Mouse (Mus musculus): ENCODE data around the gene Fhad1. TPM values are rescaled to one million over a fixed set of nuclear protein-coding genes. Genes with fewer than 3 reads are reported as not detected.

Fhad1 gene
- total and polyA plus RNA-seq, 3 experiments: 4.8 to 8.6 (median 5.5) TPM

DNA sequence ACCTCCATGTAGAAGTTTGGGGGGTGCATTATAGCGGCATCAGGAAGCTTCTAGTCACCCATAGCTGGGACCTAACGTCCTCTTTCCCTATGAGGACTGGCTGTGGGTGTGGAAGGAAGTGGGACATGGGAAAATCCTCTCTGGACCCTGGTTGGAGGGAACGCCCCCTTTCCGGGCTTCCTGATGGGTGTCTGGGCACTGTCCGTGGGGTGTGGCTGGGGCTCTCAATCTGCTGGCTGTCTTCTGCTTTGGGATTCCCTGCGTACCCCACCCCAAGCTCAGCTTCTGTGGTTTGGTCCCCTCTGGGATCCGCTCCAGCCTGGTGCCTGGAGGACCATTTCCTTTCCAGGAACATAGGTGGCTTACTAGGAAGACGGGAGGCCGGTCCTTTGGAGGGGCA lies 141.9 kb downstream of the Fhad1 start:
- Histone ChIP-seq H3K4me1 (ENCODE audit: control insufficient read depth in 1 of 2, insufficient read depth in 2 of 2) (peaks cover 29 to 61% of the 10 kb centered on the region in 2 experiments), H3K9me3 (replicated peaks; ENCODE audit: low read length) (no peaks in the 10 kb centered on the region), H3K9ac (ENCODE audit: insufficient read depth, low read depth) (no peak overlapping the region), H3K79me2 (replicated peaks; ENCODE audit: control insufficient read depth, extremely low read depth, insufficient read depth, poor library complexity, severe bottlenecking) (peaks cover 17% of the 10 kb centered on the region), H3K27me3 (replicated peaks) (peaks cover 8% of the 10 kb centered on the region), H3K36me3 (replicated peaks in 1 of 2; ENCODE audit: control insufficient read depth in 1 of 2, insufficient read depth in 1 of 2, low read length in 1 of 2) (peaks cover 6 to 43% of the 10 kb centered on the region in 2 experiments), H3K27ac (ENCODE audit: insufficient read depth, low read depth) (no peak overlapping the region), H3K4me3 (replicated peaks in 1 of 3; ENCODE audit: low read depth in 2 of 3, low read length in 2 of 3, poor library complexity in 1 of 3) (peak overlapping the region in 2 of 3 experiments; percentile 25 to 92), H3K4me2 (ENCODE audit: insufficient read depth, low read depth, poor library complexity, severe bottlenecking) (peak overlapping the region; percentile 58; the same call in 1 of the 2 replicates)
- no peak for TF ChIP-seq CHD2 (IDR thresholded peaks at IDR 0.05; ENCODE audit: low read length)
- TF ChIP-seq SMC3 (IDR thresholded peaks at IDR 0.05; ENCODE audit: low read depth, low read length): no peak
- TF ChIP-seq JUN (IDR thresholded peaks at IDR 0.05; ENCODE audit: insufficient read depth, low read depth, low read length): no peak
- no peak for TF ChIP-seq RAD21 (IDR thresholded peaks at IDR 0.05; ENCODE audit: low read depth, low read length)
- no peak for TF ChIP-seq MXI1 (IDR thresholded peaks at IDR 0.05; ENCODE audit: low read depth, low read length)
- no peak for TF ChIP-seq TCF12 (IDR thresholded peaks at IDR 0.05; ENCODE audit: low read depth, low read length)
- TF ChIP-seq TBP (conservative IDR thresholded peaks at IDR 0.05; ENCODE audit: low read depth, low read length): no peak
- TF ChIP-seq EP300 (IDR thresholded peaks at IDR 0.05; ENCODE audit: low read length): no peak
- no peak for TF ChIP-seq MAX (IDR thresholded peaks at IDR 0.05; ENCODE audit: low read length)
- no peak for TF ChIP-seq SIN3A (IDR thresholded peaks at IDR 0.05; ENCODE audit: low read length)
- no peak for TF ChIP-seq ETS1 (conservative IDR thresholded peaks at IDR 0.05; ENCODE audit: low read depth, low read length)
- TF ChIP-seq MAZ (IDR thresholded peaks at IDR 0.05; ENCODE audit: low read depth, low read length): no peak
- no peak for TF ChIP-seq RCOR1 (conservative IDR thresholded peaks at IDR 0.05; ENCODE audit: low read depth, low read length)
- no peak for TF ChIP-seq E2F4 (IDR thresholded peaks at IDR 0.05; ENCODE audit: insufficient replicate concordance, low read depth, low read length)
- TF ChIP-seq CHD1 (IDR thresholded peaks at IDR 0.05; ENCODE audit: low read depth, low read length): no peak
- no peak for TF ChIP-seq MAFK (IDR thresholded peaks at IDR 0.05; ENCODE audit: insufficient replicate concordance, low read length)
- in situ Hi-C loops (cut with MboI; ENCODE audit: low pct_ligation_motif_present, low pct_unique_long_range_greater_than_20kb, low sequenced_read_pairs): no loop called here
- no peak for DNase-seq (ENCODE audit: extremely low read depth)
- dilution Hi-C loops (cut with MboI; ENCODE audit: extremely low pct_ligation_motif_present, extremely low pct_unique_long_range_greater_than_20kb, low sequenced_read_pairs): no loop called here

DNA sequence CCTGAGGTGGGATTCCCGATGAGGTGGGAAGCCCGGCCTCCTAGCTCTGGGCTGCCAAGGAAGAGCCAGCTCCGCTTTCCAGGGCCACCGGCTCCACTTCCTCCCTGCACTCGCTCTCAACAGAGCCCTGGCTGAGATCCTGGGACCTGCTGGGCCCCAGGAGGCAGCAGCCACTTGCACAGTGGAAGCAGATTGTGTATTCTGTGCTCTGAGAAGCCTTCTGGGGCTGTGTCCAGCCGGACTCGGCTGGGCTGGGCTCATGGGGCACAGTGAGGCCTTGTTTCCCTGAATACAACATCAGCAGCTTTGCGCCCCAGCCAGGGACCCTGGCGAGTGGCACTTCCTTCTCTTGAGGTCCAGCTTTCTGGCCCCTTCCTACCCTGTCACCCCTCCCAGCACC lies 143.0 kb downstream of the Fhad1 start:
- Histone ChIP-seq H3K27ac (ENCODE audit: insufficient read depth, low read depth) (no peak overlapping the region), H3K79me2 (replicated peaks; ENCODE audit: control insufficient read depth, extremely low read depth, insufficient read depth, poor library complexity, severe bottlenecking) (peaks cover 17% of the 10 kb centered on the region), H3K4me3 (replicated peaks in 1 of 3; ENCODE audit: low read depth in 2 of 3, low read length in 2 of 3, poor library complexity in 1 of 3) (peak overlapping the region in 2 of 3 experiments; percentile 13 to 92), H3K4me2 (ENCODE audit: insufficient read depth, low read depth, poor library complexity, severe bottlenecking) (no peak overlapping the region), H3K4me1 (ENCODE audit: control insufficient read depth in 1 of 2, insufficient read depth in 2 of 2) (peaks cover 29 to 72% of the 10 kb centered on the region in 2 experiments), H3K9me3 (replicated peaks; ENCODE audit: low read length) (no peaks in the 10 kb centered on the region), H3K9ac (ENCODE audit: insufficient read depth, low read depth) (no peak overlapping the region), H3K36me3 (replicated peaks in 1 of 2; ENCODE audit: control insufficient read depth in 1 of 2, insufficient read depth in 1 of 2, low read length in 1 of 2) (peaks cover 8 to 54% of the 10 kb centered on the region in 2 experiments), H3K27me3 (replicated peaks) (peaks cover 5% of the 10 kb centered on the region)
- no peak for DNase-seq (ENCODE audit: extremely low read depth)
- TF ChIP-seq EP300 (IDR thresholded peaks at IDR 0.05; ENCODE audit: low read length) (no peak), TBP (conservative IDR thresholded peaks at IDR 0.05; ENCODE audit: low read depth, low read length) (no peak), KAT2A (IDR thresholded peaks at IDR 0.05; ENCODE audit: insufficient replicate concordance, low read length) (no peak), NRF1 (IDR thresholded peaks at IDR 0.05; ENCODE audit: low read depth, low read length) (no peak), IRF4 (IDR thresholded peaks at IDR 0.05; ENCODE audit: low read depth, low read length) (no peak), MXI1 (IDR thresholded peaks at IDR 0.05; ENCODE audit: low read depth, low read length) (no peak), POLR2A (IDR thresholded peaks at IDR 0.05; ENCODE audit: low read depth, low read length) (no peak), POLR2AphosphoS2 (IDR thresholded peaks at IDR 0.05; ENCODE audit: low read depth, low read length) (no peak), MEF2A (IDR thresholded peaks at IDR 0.05; ENCODE audit: borderline replicate concordance, low read depth, low read length) (no peak), CHD2 (IDR thresholded peaks at IDR 0.05; ENCODE audit: low read length) (no peak), ZC3H11A (IDR thresholded peaks at IDR 0.05; ENCODE audit: low read depth, low read length) (no peak), ETS1 (conservative IDR thresholded peaks at IDR 0.05; ENCODE audit: low read depth, low read length) (no peak), RAD21 (IDR thresholded peaks at IDR 0.05; ENCODE audit: low read depth, low read length) (no peak), USF2 (conservative IDR thresholded peaks at IDR 0.05; ENCODE audit: low read depth, low read length) (no peak), ZMIZ1 (IDR thresholded peaks at IDR 0.05; ENCODE audit: low read depth, low read length) (no peak)
- dilution Hi-C loops (cut with MboI; ENCODE audit: extremely low pct_ligation_motif_present, extremely low pct_unique_long_range_greater_than_20kb, low sequenced_read_pairs) (no loop called here), in situ Hi-C loops (cut with MboI; ENCODE audit: low pct_ligation_motif_present, low pct_unique_long_range_greater_than_20kb, low sequenced_read_pairs) (no loop called here)
